Mouse (Mus musculus) regulatory T cell (primary cell): ENCODE data around the gene Fndc3b.

ENCODE experiments used
- in situ Hi-C: fragments of 300-600 bp; cut with MboI, MseI; formaldehyde crosslinking; loops from one replicate; pipeline ENCODE4 v1.15.1; 2025; ENCODE audit warnings: high pct_unique_total_duplicates

The Fndc3b gene

GRCm38 (mm10) chr3:27506886-27507285 lies 204.2 kb downstream of the Fndc3b start:
- in situ Hi-C loops = no loop called here

DNA sequence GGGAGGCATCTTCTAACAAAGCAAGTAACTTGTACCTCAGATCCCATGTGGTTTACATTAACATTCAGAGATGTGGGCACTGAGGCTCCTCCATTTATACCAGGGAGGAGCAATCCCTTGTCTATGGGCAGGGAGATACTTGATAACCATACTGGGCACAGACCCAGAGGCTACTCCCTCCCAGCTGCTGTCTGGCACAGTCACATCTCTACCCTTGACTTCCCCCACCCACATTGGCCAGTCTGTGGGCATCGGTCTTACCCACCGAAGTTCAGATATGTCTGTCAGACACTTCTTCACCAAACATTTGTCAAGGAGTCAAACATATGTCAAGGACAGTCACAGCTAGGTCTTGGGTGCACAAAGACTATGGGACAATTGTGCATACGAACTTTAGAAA lies 205.5 kb downstream of the Fndc3b start:
- in situ Hi-C loops = no loop called here

GRCm38 (mm10) chr3:27503279-27504038 lies 207.6 kb downstream of the Fndc3b start:
- in situ Hi-C loops = no loop called here

DNA sequence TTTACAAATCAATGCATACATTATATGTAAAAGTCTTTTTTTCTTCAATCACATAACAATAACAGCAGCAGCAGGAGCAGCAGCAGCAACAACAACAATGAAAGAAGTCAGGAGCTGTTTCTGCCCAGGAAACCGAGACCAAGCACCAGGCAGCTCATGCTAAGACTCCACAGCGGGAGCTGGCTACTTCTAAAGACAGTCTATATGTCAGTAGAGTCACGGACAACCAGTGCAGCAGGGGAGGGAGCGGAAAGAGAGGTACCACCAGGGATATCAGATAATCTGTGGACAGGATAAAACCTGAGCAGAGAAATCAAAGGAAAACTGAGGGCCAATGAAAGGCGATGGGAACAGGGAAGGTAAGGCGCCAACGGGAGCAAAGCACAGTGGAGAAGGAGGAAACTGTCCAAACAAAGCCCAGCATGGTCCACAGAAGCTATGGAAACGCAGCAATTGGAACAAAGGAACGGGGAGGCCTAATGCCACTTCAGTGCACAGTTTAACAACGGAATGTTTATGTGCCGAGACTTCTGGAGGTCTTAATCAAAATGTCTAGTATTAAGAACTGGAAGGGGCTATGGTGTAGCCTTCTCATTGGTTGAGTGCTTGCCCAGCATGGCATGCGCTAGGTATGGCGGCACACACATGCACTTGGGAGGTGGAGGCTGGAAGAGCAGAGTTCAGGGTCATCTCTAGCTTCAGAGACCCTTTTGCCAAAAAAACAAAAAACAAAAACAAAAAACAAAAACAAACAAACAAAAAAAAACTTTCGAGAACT lies 215.6 kb downstream of the Fndc3b start:
- in situ Hi-C loops = loop anchor here (25.0 kb wide), 1 partner anchor 1067 kb away; no protein-coding TSS in a partner anchor

DNA sequence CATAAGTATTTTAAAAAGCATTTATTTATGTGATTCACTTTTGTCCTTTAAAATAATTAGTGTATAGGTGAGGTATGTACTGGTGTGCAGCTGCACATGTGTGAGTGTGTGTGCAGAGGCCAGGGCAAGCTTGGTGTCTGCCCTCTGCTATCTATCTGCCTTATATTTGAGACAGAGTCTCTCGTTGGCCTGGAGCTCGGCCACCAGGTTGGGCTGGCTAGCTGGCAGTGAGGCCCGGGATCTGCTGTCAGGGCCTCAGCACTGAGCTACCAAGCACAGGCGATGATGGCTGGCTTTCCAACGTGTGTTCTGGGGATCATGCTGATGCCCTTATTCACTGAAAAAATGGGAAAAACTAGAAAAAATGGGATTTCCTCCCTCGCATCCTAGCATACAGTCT lies 216.4 kb downstream of the Fndc3b start:
- in situ Hi-C loops = loop anchor here (25.0 kb wide), 1 partner anchor 1068 kb away; no protein-coding TSS in a partner anchor

DNA sequence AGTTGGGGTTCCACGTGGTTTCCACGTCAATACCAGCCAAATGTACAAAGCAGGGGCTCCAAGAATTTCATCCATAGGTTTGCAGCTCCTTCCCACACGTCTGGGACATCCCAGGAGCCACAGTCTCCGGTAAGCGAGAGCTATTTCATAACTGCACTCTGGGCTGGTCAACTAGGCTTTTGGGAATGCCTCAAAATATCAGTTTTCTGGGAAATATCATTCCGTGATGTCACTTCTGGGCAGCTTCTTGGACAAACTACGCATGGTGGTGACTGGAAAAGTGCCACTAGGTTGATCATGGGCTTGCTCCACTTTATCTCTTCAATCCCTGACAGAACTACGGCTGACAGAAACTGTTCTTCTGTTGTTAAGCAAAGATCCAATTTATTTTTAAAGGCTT lies 217.0 kb downstream of the Fndc3b start:
- in situ Hi-C loops = loop anchor here (25.0 kb wide), 1 partner anchor 1068 kb away; no protein-coding TSS in a partner anchor

DNA sequence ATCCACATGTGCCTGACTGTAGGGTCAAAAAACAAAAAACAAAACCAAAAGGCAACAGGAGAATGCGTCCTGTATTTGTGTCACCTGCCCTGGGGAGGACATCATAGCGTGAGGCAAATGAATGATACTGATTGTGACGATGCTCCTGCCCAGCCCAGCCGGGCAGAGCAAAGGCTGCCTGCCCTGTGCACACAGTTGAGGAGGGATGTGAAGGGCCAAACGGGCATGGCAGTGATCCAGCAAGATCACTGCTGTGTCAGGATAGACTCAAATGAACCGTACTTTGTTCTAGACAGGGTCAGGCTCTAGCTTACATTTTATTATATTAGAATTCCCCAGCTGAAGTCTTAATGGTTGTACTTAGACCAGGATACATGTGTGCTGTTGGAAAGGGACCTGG lies 219.3 kb downstream of the Fndc3b start:
- in situ Hi-C loops = loop anchor here (25.0 kb wide), 1 partner anchor 1070 kb away; no protein-coding TSS in a partner anchor

DNA sequence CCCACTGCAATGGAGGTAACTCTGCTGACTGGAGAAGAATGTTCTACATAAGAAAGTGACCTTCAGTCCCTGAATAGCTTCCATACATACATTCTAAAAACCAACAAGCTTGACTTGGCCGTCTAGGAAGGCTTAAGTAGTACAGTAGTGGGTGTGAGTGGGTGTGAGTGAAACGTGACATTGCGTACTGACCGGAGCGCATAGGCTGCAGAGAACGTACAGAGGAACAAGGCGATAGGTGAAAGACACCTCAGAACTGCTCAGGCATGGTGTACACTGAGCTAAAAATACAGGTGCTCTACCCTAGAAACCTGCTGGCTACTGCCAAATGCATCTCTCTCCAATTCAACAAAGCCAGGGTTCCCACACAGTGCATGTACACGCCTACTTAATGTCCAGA lies 219.7 kb downstream of the Fndc3b start:
- in situ Hi-C loops = loop anchor here (25.0 kb wide), 1 partner anchor 1071 kb away; no protein-coding TSS in a partner anchor

- in situ Hi-C loops = loop anchor here (25.0 kb wide), 1 partner anchor 1071 kb away; no protein-coding TSS in a partner anchor
Observed at GRCm38 (mm10) chr3:27490891-27491290, 220.2 kb downstream of the Fndc3b start.

GRCm38 (mm10) chr3:27489550-27489949 lies 221.6 kb downstream of the Fndc3b start:
- in situ Hi-C loops = loop anchor here (25.0 kb wide), 1 partner anchor 1073 kb away; no protein-coding TSS in a partner anchor

GRCm38 (mm10) chr3:27485141-27485540 lies 226.0 kb downstream of the Fndc3b start:
- in situ Hi-C loops = loop anchor here (25.0 kb wide), 1 partner anchor 1077 kb away; no protein-coding TSS in a partner anchor

DNA sequence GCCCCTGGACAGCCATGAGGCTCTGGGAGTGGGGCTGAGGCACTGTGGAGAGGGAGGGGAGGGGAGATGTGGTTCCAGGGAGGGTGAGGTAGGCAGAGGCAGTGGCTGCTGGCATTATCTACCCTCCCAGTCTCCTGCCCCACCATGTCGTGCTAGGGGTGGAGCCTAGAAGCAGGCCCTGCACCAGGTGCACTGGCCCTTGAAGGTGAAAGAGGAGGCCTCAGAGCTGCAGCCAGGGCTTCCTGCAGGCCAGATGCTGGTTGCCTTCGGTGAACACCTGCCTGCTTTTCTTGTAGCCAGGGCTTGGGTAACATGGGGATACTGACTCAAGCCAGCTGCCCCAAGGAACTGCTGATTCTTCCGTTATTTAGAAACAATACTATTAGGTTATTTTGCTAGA lies 226.4 kb downstream of the Fndc3b start:
- in situ Hi-C loops = loop anchor here (25.0 kb wide), 1 partner anchor 1078 kb away; no protein-coding TSS in a partner anchor

GRCm38 (mm10) chr3:27483762-27484161 lies 227.3 kb downstream of the Fndc3b start:
- in situ Hi-C loops = loop anchor here (25.0 kb wide), 1 partner anchor 1079 kb away; no protein-coding TSS in a partner anchor

DNA sequence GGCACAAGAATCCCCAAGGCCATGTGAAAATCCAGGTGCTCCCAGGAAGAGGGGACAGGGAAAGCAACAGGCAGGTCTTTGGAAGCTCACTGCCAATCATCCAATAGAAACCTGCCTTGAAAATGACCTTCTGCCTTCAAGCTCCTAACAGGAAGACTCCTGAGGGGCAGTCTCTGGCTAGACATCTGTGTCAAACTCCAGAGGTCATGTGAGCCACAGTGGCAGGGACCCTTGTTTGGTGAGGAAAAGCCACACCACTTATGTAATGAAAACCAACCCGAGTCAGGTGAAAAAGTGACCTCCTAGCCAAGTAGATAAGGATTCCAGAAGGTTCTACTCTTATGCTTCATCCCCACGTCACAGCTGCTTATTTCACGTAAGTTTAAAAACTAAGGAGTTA lies 227.8 kb downstream of the Fndc3b start:
- in situ Hi-C loops = loop anchor here (25.0 kb wide), 1 partner anchor 1079 kb away; no protein-coding TSS in a partner anchor

- in situ Hi-C loops = loop anchor here (25.0 kb wide), 1 partner anchor 1081 kb away; no protein-coding TSS in a partner anchor
Observed at GRCm38 (mm10) chr3:27481738-27482137, 229.4 kb downstream of the Fndc3b start.

GRCm38 (mm10) chr3:27479378-27479777 lies 231.7 kb downstream of the Fndc3b start:
- in situ Hi-C loops = loop anchor here (25.0 kb wide), 1 partner anchor 1083 kb away; no protein-coding TSS in a partner anchor

GRCm38 (mm10) chr3:27478563-27479156 lies 232.4 kb downstream of the Fndc3b start:
- in situ Hi-C loops = loop anchor here (25.0 kb wide), 1 partner anchor 1084 kb away; no protein-coding TSS in a partner anchor

DNA sequence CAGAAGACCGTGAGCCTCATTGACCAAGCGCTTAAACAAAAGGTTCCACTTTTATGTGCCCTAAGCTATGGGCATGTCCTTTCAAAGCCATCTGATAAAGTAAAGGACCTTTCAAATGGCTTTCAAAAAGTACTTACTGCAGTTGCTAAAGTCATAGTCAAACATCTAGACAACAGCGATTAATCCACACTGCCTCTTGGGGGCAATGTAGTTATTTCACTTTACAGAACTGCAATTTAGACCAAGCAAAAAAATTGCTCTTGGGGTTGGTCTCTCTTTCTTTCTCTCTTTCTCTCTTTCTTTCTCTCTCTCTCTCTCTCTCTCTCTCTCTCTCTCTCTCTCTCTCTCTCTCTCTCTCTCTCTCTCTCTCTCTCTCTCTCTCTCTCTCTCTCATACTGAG lies 233.4 kb downstream of the Fndc3b start:
- in situ Hi-C loops = loop anchor here (25.0 kb wide), 1 partner anchor 1085 kb away; no protein-coding TSS in a partner anchor

GRCm38 (mm10) chr3:27475899-27476298 lies 235.2 kb downstream of the Fndc3b start:
- in situ Hi-C loops = loop anchor here (25.0 kb wide), 1 partner anchor 1086 kb away; no protein-coding TSS in a partner anchor

DNA sequence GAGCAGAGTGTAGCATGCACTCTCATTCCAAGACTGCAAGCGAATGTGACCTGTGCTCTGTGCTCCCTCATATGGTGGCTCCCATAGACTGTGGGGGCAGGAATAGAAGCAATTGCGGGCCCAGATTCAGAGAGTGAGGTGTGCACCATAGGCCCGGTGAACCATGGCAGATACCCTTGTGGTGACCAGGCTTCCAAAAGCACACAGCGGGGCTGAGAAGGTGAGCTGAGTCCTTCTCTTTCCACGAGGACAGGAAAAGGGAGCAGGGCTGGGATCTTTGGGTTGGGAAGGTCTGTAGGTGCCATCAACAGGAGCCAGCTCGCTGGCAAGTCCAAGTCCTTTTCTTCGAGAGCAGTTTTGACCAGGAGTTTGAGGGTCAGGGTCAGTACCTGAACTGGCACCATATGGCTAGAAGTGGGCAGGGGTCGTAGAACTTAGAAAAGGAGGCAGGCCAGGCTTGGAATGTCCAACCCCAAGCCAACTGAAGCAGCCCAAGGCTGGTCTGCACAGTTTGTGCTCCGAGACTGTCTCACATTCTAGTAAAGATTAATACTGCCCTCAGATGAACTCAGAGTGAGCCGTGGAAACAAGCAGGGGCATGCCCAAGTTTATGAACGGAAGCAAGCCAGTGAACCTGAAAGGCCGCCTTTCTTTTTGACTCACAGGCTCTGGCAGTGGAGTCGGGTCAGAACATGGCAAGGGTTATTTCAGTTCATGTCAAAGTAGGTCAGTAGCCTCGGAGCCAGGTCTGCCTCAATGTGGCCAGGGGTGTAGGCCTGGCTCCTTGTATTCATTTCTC lies 237.1 kb downstream of the Fndc3b start:
- in situ Hi-C loops = no loop called here
